Mouse (Mus musculus) heart, embryonic 13.5 days (tissue): ENCODE measurements around the gene Srgap1. TPM values are rescaled to one million over a fixed set of nuclear protein-coding genes. Genes with fewer than 3 reads are reported as not detected.
A peak's percentile ranks its signal among the peaks of the same experiment; 100 is the strongest.

ENCODE experiments used
- ATAC-seq: fragments of 200-750 bp; cut with Nextera tagmentation; 2 replicates; pipeline ENCODE4 v1.8.0; 2017; ENCODE audit warnings: moderate TSS enrichment; ENCODE audit not compliant: insufficient number of reproducible peaks, low FRiP score, low TSS enrichment; ENCODE audit errors: extremely low read depth
- H3K27ac ChIP-seq: fragments of 300-500 bp; sonication (generic); replicated peaks from 2 replicates; pipeline ENCODE4 v1.5.1; 2015; ENCODE audit warnings: moderate library complexity, mild to moderate bottlenecking, inconsistent platforms
- H3K27me3 ChIP-seq: fragments of 300-500 bp; sonication (generic); replicated peaks from 2 replicates; pipeline ENCODE4 v1.6.1; 2015; ENCODE audit warnings: mild to moderate bottlenecking, inconsistent platforms
- H3K36me3 ChIP-seq: fragments of 300-500 bp; sonication (generic); 2 replicates; pipeline ENCODE4 v1.6.1; 2015; ENCODE audit warnings: mild to moderate bottlenecking, inconsistent platforms
- H3K4me1 ChIP-seq: fragments of 300-500 bp; sonication (generic); 2 replicates; pipeline ENCODE4 v1.6.1; 2015; ENCODE audit warnings: inconsistent platforms
- H3K4me2 ChIP-seq: fragments of 300-500 bp; sonication (generic); 2 replicates; pipeline ENCODE4 v1.6.1; 2015; ENCODE audit warnings: inconsistent platforms, mild to moderate bottlenecking, moderate library complexity
- H3K4me3 ChIP-seq: fragments of 300-500 bp; sonication (generic); 2 replicates; pipeline ENCODE4 v1.5.1; 2015; ENCODE audit warnings: moderate library complexity, mild to moderate bottlenecking, inconsistent platforms
- H3K9ac ChIP-seq: fragments of 300-500 bp; sonication (generic); 2 replicates; pipeline ENCODE4 v1.6.1; 2015; ENCODE audit warnings: inconsistent platforms, mild to moderate bottlenecking, moderate library complexity
- H3K9me3 ChIP-seq: fragments of 300-500 bp; sonication (generic); 2 replicates; pipeline ENCODE4 v1.6.1; 2016; ENCODE audit warnings: inconsistent platforms
- WGBS: fragments of 180-500 bp; shearing (Covaris S2); methylation state at CpG from one replicate; pipeline ENCODE4 v1.1.7; 2015; ENCODE audit warnings: mixed read lengths; 5-methylcytosine and 5-hydroxymethylcytosine counted together
- polyA plus RNA-seq: library from polyadenylated mRNA; unstranded; fragments of >200 nt; fragmentation: Nextera tagmentation; extraction: Ambion mirVana; gene quantifications from 2 replicates; pipeline ENCODE4 v1.2.1, GENCODE M21; 2015

Gene Srgap1
- polyA plus RNA-seq, 1 experiment from 2014 or later = 8.9 TPM

DNA sequence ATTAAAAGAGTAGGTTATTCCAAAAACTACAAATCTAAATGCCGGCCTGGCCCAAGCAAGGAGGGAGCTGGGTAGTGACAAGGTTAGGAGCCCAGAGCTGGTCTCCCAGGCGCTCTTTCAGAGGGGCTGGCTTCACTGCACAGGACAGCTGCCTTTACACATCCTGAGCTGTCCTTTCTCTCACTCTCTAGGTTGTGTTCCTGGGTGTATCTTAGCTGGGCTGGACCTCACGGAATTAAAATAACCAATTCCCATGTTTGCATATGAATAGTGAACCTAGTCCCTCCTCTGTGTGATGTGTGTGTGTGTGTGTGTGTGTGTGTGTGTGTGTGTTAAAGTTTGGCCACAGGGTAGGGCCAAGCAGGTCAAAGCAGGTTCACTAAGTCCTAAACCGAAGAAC is 2.2 kb downstream of the Srgap1 start:
- H3K4me2 ChIP-seq = peak overlapping the region; percentile 81
- WGBS = 76% methylated on average over 4 of the region's 4 CpGs

DNA sequence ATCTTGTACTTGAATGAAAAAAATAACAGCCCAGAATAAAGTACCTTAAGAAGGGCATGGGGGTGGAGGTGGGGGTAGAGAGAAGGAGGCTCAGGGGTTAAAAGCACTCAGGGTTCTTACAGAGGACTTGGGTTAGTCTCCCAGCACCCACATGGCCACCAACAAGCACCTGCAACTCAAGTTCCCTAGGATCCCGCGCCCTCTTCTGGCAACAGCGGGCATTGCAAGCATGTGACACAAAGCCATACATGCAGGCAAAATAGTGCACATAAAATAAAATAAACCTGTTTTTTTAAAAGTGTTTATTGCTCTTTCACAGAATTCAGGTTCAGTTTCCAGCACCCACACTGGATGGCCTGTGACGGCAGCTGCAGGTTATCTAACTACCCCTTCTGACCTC is 6.7 kb downstream of the Srgap1 start:
- Histone ChIP-seq H3K4me2 (no peak overlapping the region), H3K27ac (no peak overlapping the region), H3K4me1 (peaks cover 4% of the 10 kb centered on the region; the same call in 1 of the 2 replicates), H3K27me3 (peaks cover 11% of the 10 kb centered on the region), H3K9ac (no peak overlapping the region), H3K36me3 (peaks cover 10% of the 10 kb centered on the region), H3K9me3 (peaks cover 9% of the 10 kb centered on the region), H3K4me3 (no peak overlapping the region)
- WGBS = 36% methylated on average over 4 of the region's 4 CpGs
- ATAC-seq = no peak

More for the DNA sequence above, 2.2 kb downstream of the Srgap1 start:
- no peak overlapping the region for H3K9ac ChIP-seq
- H3K4me3 ChIP-seq = 0 out of 2 replicates have a peak overlapping the region, but pooled peaks have one; percentile 81
- H3K27me3 ChIP-seq = peaks cover 19% of the 10 kb centered on the region
- H3K4me1 ChIP-seq = peaks cover 12% of the 10 kb centered on the region
- H3K27ac ChIP-seq = no peak overlapping the region
- no peak for ATAC-seq
- H3K9me3 ChIP-seq = peaks cover 6% of the 10 kb centered on the region
- no peaks in the 10 kb centered on the region; the same call in 1 of the 2 replicates for H3K36me3 ChIP-seq

DNA sequence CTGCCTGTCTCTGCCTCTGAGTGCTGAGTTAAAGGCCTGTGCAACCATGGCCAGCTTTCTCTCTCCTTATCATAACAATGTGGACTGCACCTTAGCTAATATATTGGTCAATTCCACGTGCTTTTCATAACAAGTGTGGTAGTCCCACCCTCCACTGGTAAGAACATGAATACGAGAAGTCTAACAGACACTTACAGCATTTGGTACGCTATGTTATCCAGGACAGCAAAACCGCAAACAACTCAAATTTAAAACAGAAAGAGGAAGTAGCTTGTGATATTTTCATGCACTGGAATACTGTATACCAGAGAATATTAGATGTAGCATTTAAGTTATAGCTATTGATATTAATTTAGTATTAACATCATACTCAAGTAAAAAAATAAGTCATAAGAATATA is 7.5 kb downstream of the Srgap1 start:
- Histone ChIP-seq H3K4me1 (0 out of 2 replicates have a peak, but pooled peaks cover 1% of the 10 kb centered on the region), H3K27ac (no peak overlapping the region), H3K9me3 (peaks cover 9% of the 10 kb centered on the region), H3K4me2 (no peak overlapping the region), H3K36me3 (peaks cover 10% of the 10 kb centered on the region), H3K4me3 (no peak overlapping the region), H3K9ac (no peak overlapping the region), H3K27me3 (peaks cover 11% of the 10 kb centered on the region)
- ATAC-seq = no peak
- 84% methylated on average over 4 of the region's 4 CpGs for WGBS

DNA sequence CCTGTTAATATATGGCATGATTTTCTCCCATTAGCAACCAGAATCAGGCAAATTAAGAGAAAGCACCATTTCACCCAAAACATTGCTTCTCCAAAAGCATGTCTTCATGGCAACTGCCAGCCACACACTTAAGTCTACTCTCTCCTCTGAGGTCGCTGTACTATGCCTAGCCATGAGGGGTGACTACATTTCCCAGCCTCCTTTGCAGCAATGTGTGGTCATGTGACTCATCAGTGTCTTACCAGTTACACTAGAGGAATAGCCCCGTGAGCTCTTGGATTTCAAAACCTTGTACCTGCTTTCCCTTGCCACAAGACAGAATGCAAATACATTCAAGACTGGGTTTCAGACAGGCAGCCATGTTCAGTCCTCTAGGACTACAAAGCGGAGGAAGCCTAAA is 8.6 kb downstream of the Srgap1 start:
- Histone ChIP-seq H3K9me3 (peaks cover 9% of the 10 kb centered on the region), H3K9ac (no peak overlapping the region), H3K36me3 (peaks cover 10% of the 10 kb centered on the region), H3K4me1 (no peaks in the 10 kb centered on the region), H3K4me2 (no peak overlapping the region), H3K27ac (no peak overlapping the region), H3K4me3 (no peak overlapping the region), H3K27me3 (peaks cover 14% of the 10 kb centered on the region)
- 55% methylated on average over 3 of the region's 3 CpGs for WGBS
- ATAC-seq = no peak

DNA sequence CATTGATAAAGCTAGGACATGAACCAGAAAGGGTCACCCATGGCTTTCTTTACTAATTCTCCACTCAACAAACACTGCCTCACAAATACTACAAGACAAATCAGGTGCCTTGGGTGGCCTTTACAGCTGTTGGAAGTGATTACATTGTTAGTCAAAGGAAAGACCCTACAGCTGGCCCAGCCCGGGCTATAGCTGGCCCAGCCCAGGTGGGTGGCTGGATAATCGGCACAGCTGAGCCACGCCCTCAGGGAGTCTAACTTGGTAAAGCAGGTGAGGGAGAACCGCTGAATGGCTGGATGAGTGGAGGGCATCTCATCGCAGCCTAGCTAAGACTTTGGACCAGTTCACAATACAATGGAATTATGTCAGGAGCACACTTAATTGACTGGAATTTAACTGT is 13.8 kb downstream of the Srgap1 start:
- H3K27me3 ChIP-seq = peaks cover 51% of the 10 kb centered on the region
- H3K9me3 ChIP-seq = 0 out of 2 replicates have a peak, but pooled peaks cover 4% of the 10 kb centered on the region
- H3K4me2 ChIP-seq = no peak overlapping the region
- H3K4me3 ChIP-seq = no peak overlapping the region
- peaks cover 10% of the 10 kb centered on the region for H3K36me3 ChIP-seq
- peaks cover 10% of the 10 kb centered on the region for H3K4me1 ChIP-seq
- H3K27ac ChIP-seq = no peak overlapping the region
- ATAC-seq = no peak
- H3K9ac ChIP-seq = no peak overlapping the region
- 76% methylated on average over 5 of the region's 5 CpGs for WGBS

DNA sequence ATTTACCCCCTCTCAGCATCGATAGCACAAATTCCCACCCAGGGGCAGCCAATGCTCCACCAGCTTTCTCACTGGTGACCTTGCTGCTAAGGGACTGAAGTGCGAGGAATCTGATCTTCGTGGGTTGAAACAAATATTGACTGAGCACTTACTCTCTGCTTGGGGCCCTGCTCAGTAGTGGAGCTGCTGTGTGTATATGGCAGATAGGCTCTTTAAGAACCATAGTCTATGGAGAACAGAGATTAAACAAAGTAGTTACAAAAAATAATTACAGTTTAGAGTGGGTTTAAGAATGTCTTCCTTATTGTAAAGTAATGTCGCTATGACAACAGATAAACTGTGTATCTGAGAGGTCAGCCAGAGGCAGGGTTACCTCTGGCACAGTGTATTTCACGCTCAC is 16.7 kb downstream of the Srgap1 start:
- Histone ChIP-seq H3K4me2 (no peak overlapping the region), H3K9me3 (no peaks in the 10 kb centered on the region)
- no peak for ATAC-seq

DNA sequence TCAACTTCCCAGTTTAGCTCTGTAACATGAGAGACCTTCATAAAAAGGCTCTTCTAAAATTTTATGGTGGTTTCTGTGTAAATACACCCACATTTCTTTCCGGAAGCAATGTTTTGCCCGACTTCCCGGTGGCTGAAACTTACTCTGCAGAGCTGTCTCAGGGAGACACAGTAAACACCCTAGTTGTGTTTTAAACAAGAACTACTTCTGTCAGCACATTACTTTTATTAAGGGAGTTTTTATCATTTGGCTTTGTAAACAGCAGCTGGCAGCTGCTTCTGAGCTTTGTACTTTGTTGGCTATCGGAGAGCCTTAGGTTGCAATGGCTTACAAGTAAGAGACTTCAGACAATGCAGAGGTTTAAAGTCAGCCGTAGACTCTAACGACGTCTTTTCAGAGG is 17.4 kb downstream of the Srgap1 start:
- Histone ChIP-seq H3K4me3 (no peak overlapping the region), H3K4me2 (no peak overlapping the region), H3K9ac (no peak overlapping the region), H3K27ac (no peak overlapping the region), H3K9me3 (no peaks in the 10 kb centered on the region), H3K36me3 (no peaks in the 10 kb centered on the region), H3K27me3 (peaks cover 55% of the 10 kb centered on the region), H3K4me1 (peaks cover 21% of the 10 kb centered on the region)
- no peak for ATAC-seq
- WGBS = 68% methylated on average over 7 of the region's 7 CpGs

More for the DNA sequence above, 16.7 kb downstream of the Srgap1 start:
- no peak overlapping the region for H3K9ac ChIP-seq
- H3K27me3 ChIP-seq = peaks cover 58% of the 10 kb centered on the region
- H3K27ac ChIP-seq = no peak overlapping the region
- H3K4me1 ChIP-seq = peaks cover 18% of the 10 kb centered on the region
- no peak overlapping the region for H3K4me3 ChIP-seq
- H3K36me3 ChIP-seq = no peaks in the 10 kb centered on the region
- WGBS = 69% methylated on average over 5 of the region's 5 CpGs

DNA sequence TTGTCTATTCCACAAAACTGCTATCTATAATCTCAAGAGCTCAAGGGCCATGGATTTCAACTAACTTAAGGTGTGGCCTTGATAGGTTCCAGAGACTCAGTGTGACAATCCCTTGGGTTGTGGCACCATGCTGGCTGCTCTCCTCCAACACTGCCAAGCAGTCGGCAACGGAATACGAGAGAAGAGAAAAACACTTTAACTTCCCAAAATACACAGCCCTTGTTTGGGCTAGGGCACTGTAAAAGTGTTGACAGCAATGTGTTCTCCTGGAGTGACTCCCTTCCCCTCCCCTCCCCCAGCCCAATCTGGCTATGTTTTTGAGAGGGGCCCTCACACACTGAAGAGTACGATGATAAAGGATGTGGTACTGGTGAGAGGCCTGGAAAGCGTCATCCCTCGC is 21.9 kb downstream of the Srgap1 start:
- Histone ChIP-seq H3K27ac (no peak overlapping the region), H3K27me3 (peaks cover 48% of the 10 kb centered on the region), H3K9ac (no peak overlapping the region), H3K36me3 (peaks cover 17% of the 10 kb centered on the region), H3K9me3 (peaks cover 11% of the 10 kb centered on the region; the same call in 1 of the 2 replicates), H3K4me2 (peak overlapping the region; percentile 33; the same call in 1 of the 2 replicates), H3K4me1 (peaks cover 20% of the 10 kb centered on the region), H3K4me3 (no peak overlapping the region)
- peak; percentile 86 for ATAC-seq
- WGBS = 27% methylated on average over 6 of the region's 6 CpGs

DNA sequence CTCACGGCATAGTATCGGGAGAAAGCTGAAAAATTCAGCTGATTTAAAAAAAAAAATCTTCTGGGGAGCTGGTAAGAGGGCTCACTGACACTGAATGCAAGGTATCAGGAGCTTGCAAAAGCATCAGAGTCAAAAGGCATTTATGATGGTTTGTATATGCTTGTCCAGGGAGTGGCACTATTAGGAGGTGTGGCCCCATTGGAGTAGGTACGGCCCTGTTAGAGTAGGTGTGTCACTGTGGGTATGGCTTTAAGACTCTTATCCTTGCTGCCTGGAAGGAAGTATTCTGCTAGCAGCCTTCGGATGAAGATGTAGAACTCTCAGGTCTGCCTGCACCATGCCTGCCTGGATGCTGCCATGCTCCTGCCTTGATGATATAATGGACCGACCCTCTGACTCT is 26.2 kb downstream of the Srgap1 start:
- Histone ChIP-seq H3K36me3 (peaks cover 17% of the 10 kb centered on the region), H3K9me3 (peaks cover 11% of the 10 kb centered on the region; the same call in 1 of the 2 replicates), H3K4me2 (no peak overlapping the region), H3K27me3 (peaks cover 43% of the 10 kb centered on the region), H3K4me3 (no peak overlapping the region), H3K27ac (no peak overlapping the region), H3K9ac (no peak overlapping the region), H3K4me1 (peaks cover 53% of the 10 kb centered on the region)
- 86% methylated on average over 5 of the region's 5 CpGs for WGBS
- no peak for ATAC-seq

DNA sequence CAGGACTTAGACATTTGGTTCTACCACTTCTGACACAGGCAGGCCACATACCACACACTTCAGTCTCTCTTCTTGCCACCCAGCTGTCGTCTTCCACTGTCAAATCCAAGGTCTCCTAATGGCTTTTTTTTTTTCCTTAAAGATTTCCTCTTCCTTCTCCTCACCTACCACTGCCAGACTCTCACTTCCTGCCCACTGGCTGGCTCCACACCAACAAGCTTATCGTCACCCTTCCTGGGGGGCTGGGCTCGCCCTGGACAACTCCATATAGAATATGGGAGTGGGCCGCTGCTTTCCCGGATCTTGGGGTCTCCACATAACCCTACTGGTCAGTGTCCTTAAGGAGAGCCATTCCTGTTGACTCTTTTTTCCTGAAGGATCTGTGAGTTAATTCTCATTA is 26.9 kb downstream of the Srgap1 start:
- no peak overlapping the region for H3K9ac ChIP-seq
- peaks cover 48% of the 10 kb centered on the region for H3K4me1 ChIP-seq
- H3K4me2 ChIP-seq = no peak overlapping the region
- H3K4me3 ChIP-seq = no peak overlapping the region
- peaks cover 11% of the 10 kb centered on the region; the same call in 1 of the 2 replicates for H3K9me3 ChIP-seq
- peaks cover 17% of the 10 kb centered on the region for H3K36me3 ChIP-seq
- peaks cover 43% of the 10 kb centered on the region for H3K27me3 ChIP-seq
- no peak for ATAC-seq
- no peak overlapping the region for H3K27ac ChIP-seq
- 49% methylated on average over 5 of the region's 5 CpGs for WGBS

DNA sequence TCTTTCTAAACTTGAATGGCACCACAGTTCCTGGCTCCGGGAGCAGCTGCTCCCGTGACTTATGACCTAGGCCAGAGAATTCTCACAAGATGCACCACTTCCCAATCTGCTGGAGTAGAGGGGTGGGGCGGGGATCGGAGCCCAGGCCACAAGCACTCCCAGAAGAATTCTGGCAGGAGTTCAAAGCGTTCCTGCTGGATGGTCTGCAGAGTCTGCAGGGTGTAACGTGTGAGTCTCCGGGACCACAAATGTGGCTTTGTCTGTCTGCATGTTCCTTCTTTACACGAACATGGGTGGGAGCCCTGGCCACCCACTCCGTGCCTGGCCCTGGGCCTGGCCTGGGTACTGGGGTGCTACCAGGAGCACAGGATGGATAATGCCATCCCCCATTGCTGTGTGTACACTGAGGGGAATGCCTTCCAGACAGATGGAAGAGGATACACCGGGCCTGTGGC is 28.5 kb downstream of the Srgap1 start:
- Histone ChIP-seq H3K27me3 (peaks cover 43% of the 10 kb centered on the region), H3K4me3 (no peak overlapping the region), H3K9me3 (0 out of 2 replicates have a peak, but pooled peaks cover 4% of the 10 kb centered on the region), H3K4me2 (peak overlapping the region; percentile 40), H3K36me3 (peaks cover 7% of the 10 kb centered on the region), H3K4me1 (peaks cover 42% of the 10 kb centered on the region), H3K27ac (peak overlapping the region; percentile 61), H3K9ac (peak overlapping the region; percentile 42)
- 23% methylated on average over 10 of the region's 10 CpGs for WGBS
- ATAC-seq = peak; percentile 62; the same call in 1 of the 2 replicates

DNA sequence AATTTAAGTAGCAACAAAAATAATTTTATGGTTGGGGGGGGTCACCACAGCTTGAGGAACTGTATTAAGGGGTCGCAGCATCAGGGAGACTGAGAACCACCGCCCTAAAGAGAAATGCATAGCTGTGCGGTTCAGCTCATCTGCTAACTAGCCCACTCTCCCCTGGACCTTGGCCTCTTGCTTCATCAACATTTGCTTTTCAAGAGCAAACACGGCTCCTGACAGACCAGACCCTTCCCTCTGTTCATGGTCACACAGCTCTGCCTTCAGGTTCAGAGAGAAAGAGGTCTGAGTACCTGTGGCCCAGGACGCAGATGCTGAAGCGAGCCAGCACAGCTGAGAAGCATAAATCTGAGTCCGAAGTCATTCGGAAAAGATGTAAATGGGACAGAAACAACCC is 29.4 kb downstream of the Srgap1 start:
- no peak overlapping the region for H3K4me3 ChIP-seq
- H3K9me3 ChIP-seq = no peaks in the 10 kb centered on the region
- 0 out of 2 replicates have a peak, but pooled peaks cover 2% of the 10 kb centered on the region for H3K36me3 ChIP-seq
- H3K27ac ChIP-seq = no peak overlapping the region
- H3K9ac ChIP-seq = no peak overlapping the region
- 89% methylated on average over 8 of the region's 8 CpGs for WGBS
- peaks cover 43% of the 10 kb centered on the region for H3K27me3 ChIP-seq
- H3K4me2 ChIP-seq = no peak overlapping the region
- no peak for ATAC-seq
- H3K4me1 ChIP-seq = peaks cover 42% of the 10 kb centered on the region
